Mouse (Mus musculus): Measurements from ENCODE around the gene Sfxn2. TPM values are rescaled to one million over a fixed set of nuclear protein-coding genes. Genes with fewer than 3 reads are reported as not detected.

Gene Sfxn2
- total and polyA plus RNA-seq, 2 experiments from 2014 or later, result 10.2 to 12.0 TPM

DNA sequence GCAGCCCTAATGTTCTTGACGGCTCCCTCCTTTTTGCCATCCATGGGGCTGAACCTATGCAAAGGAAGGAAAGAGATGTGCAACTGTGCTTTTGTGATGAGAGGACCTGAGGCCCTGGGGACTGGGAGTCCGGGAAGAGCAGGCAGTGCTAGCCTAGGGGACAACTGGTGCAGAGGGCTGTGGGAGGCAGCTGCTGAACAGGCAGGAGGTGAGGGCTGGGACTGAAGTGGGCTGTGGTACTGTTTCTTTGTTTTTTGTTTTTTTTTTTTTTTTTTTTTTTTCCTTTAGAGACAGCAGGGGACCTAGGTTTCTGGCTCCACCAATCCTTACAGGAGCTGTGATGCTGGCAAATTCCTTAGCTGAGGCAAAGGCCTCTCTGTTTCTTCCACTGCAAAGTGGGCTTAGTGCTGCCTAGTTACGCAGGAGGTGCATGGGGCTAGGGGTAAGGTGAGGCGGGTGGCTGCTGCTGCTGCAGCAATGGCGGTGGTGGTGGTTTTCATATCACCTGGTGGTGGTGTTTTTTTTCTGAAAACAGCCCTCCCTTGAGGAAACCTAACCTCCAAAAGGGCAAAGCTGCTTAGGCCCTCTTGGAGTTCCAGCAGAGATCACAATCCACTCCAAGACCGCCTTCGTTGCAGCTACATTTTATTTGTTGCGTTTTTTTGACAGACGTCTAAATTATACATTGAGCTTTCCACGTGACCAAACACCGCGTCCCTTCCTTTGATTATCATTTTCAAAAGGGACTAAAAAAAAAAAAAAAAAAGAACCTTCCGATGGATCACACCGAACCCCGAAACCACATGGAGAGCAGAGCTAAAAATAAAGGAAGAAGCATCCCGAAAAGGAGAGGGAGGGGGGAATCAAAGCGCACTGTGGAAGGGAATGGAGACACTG is 45.3 kb upstream of the Sfxn2 start:
- Histone ChIP-seq H3K36me3 (ENCODE audit: insufficient read depth, low read length) (no peaks in the 10 kb centered on the region), H3K4me2 (ENCODE audit: low read depth, low read length) (peak overlapping the region; percentile 60), H3K9me3 (ENCODE audit: low read length) (no peaks in the 10 kb centered on the region), H3K4me3 (ENCODE audit: low read length) (peak overlapping the region; percentile 20), H3K9ac (replicated peaks; ENCODE audit: low read length) (peak overlapping the region; percentile 40), H3K27ac (peak overlapping the region; percentile 84), H3K27me3 (ENCODE audit: insufficient read depth, low read length) (no peaks in the 10 kb centered on the region), H3K4me1 (ENCODE audit: insufficient read depth, low read length) (peaks cover 62% of the 10 kb centered on the region)
- WGBS, result 11% methylated on average over 17 of the region's 17 CpGs
- ATAC-seq (no peak), DNase-seq (ENCODE audit: low spot score) (no peak)
- no peak for TF ChIP-seq CTCF (IDR thresholded peaks at IDR 0.05; ENCODE audit: low read depth)

DNA sequence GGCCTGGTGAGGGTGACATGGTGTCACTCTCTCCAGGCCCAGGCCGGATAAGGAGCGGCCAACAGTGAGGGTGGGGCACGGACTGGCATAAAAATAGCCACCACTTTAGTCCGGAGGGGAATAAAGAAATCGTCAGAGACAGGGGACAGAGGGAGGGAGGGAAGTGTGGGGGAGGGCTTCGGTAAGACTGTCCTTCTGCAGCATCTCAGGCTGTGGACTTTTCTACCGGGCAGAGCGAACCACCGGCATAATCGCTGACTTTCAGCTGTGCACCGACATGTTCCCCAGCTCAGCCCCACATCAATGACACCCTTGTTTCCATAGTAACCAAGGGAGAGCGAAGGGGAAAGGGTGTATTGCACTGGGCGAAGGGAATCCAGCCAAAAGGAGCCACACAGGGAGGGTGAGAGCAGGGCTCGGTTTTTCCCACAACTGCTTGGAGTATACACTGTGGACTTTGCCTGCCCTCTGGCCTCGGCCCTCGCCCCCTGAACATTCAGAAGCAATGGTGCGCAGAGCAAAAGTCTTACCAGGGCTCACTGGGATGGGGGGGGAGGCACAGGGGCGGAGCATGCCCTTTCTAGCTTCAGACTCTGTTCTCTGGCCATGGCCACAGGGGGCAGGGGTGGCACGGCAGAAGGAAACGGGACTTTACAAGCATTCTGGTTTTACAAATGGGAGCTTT is 44.5 kb upstream of the Sfxn2 start:
- no peaks in the 10 kb centered on the region for H3K27me3 ChIP-seq (ENCODE audit: insufficient read depth, low read length)
- peak overlapping the region; percentile 40 for H3K9ac ChIP-seq (replicated peaks; ENCODE audit: low read length)
- under 1% methylated on average over 20 of the region's 20 CpGs for WGBS
- peak; percentile 33; the same call in 1 of the 2 replicates for TF ChIP-seq CTCF (IDR thresholded peaks at IDR 0.05; ENCODE audit: low read depth)
- peak; percentile 71 for ATAC-seq
- peak; percentile 82 for DNase-seq (ENCODE audit: low spot score)
- H3K9me3 ChIP-seq (ENCODE audit: low read length), result no peaks in the 10 kb centered on the region
- peak overlapping the region; percentile 84 for H3K27ac ChIP-seq
- H3K36me3 ChIP-seq (ENCODE audit: insufficient read depth, low read length), result no peaks in the 10 kb centered on the region
- peak overlapping the region; percentile 20 for H3K4me3 ChIP-seq (ENCODE audit: low read length)
- H3K4me1 ChIP-seq (ENCODE audit: insufficient read depth, low read length), result peaks cover 59% of the 10 kb centered on the region
- peak overlapping the region; percentile 60 for H3K4me2 ChIP-seq (ENCODE audit: low read depth, low read length)

GRCm38 (mm10) chr19:46529601-46530448 is 43.3 kb upstream of the Sfxn2 start:
- TF ChIP-seq CTCF (IDR thresholded peaks at IDR 0.05; ENCODE audit: low read depth), result peak; percentile 7; the same call in 1 of the 2 replicates
- H3K9ac ChIP-seq (replicated peaks; ENCODE audit: low read length), result peak overlapping the region; percentile 40
- H3K36me3 ChIP-seq (ENCODE audit: insufficient read depth, low read length), result no peaks in the 10 kb centered on the region
- peak overlapping the region; percentile 84 for H3K27ac ChIP-seq
- DNase-seq (ENCODE audit: low spot score) (peak; percentile 43), ATAC-seq (peak; percentile 24; the same call in 1 of the 2 replicates)
- H3K9me3 ChIP-seq (ENCODE audit: low read length), result no peaks in the 10 kb centered on the region
- peaks cover 49% of the 10 kb centered on the region for H3K4me1 ChIP-seq (ENCODE audit: insufficient read depth, low read length)
- H3K4me2 ChIP-seq (ENCODE audit: low read depth, low read length), result peak overlapping the region; percentile 60
- H3K27me3 ChIP-seq (ENCODE audit: insufficient read depth, low read length), result no peaks in the 10 kb centered on the region
- 14% methylated on average over 13 of the region's 13 CpGs for WGBS
- no peak overlapping the region for H3K4me3 ChIP-seq (ENCODE audit: low read length)

DNA sequence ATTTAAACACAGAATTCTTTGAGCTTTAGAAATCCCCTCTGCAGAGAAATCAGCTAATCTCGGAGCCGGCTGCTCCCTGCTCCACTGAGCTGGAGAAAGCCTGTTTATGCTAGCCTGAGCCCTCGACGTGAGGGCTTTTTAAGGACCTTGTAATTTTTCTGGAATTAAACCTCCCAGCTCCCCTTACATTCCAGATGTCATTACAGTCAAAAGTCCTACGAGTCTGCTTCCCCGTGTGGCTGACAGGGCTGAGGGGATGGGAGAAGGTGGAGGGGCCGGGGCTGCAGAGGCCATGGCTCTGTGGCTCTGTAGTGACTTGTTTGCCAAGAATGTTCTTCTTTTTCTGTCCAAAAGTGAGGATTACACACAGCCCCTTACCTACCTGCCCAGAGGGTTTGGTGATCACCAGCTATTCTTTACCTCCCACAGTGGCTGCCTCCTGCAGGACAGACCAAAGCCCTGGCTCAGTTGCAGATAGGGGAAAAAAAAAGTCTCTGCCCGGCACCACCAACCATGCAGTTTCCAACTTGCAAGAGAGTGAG is 42.6 kb upstream of the Sfxn2 start:
- TF ChIP-seq CTCF (IDR thresholded peaks at IDR 0.05; ENCODE audit: low read depth), result no peak
- Histone ChIP-seq H3K36me3 (ENCODE audit: insufficient read depth, low read length) (no peaks in the 10 kb centered on the region), H3K9me3 (ENCODE audit: low read length) (no peaks in the 10 kb centered on the region), H3K27me3 (ENCODE audit: insufficient read depth, low read length) (no peaks in the 10 kb centered on the region), H3K4me2 (ENCODE audit: low read depth, low read length) (peak overlapping the region; percentile 10; the same call in 1 of the 2 replicates), H3K27ac (peak overlapping the region; percentile 84), H3K4me1 (ENCODE audit: insufficient read depth, low read length) (peaks cover 47% of the 10 kb centered on the region), H3K4me3 (ENCODE audit: low read length) (no peak overlapping the region), H3K9ac (replicated peaks; ENCODE audit: low read length) (peak overlapping the region; percentile 10; the same call in 1 of the 2 replicates)
- WGBS, result 17% methylated on average over 8 of the region's 8 CpGs
- ATAC-seq, result no peak
- DNase-seq (ENCODE audit: low spot score), result no peak

- peak overlapping the region; percentile 84; the same call in 1 of the 2 replicates for H3K27ac ChIP-seq
- peak overlapping the region; percentile 28; the same call in 1 of the 2 replicates for H3K4me2 ChIP-seq (ENCODE audit: low read depth, low read length)
- H3K36me3 ChIP-seq (ENCODE audit: insufficient read depth, low read length), result no peaks in the 10 kb centered on the region
- no peak overlapping the region; the same call in 1 of the 2 replicates for H3K9ac ChIP-seq (replicated peaks; ENCODE audit: low read length)
- ATAC-seq (no peak), DNase-seq (ENCODE audit: low spot score) (peak; percentile 61)
- H3K27me3 ChIP-seq (ENCODE audit: insufficient read depth, low read length), result no peaks in the 10 kb centered on the region
- 9% methylated on average over 16 of the region's 16 CpGs for WGBS
- peak; percentile 37 for TF ChIP-seq CTCF (IDR thresholded peaks at IDR 0.05; ENCODE audit: low read depth)
- H3K4me1 ChIP-seq (ENCODE audit: insufficient read depth, low read length), result peaks cover 47% of the 10 kb centered on the region
- no peaks in the 10 kb centered on the region for H3K9me3 ChIP-seq (ENCODE audit: low read length)
- H3K4me3 ChIP-seq (ENCODE audit: low read length), result no peak overlapping the region
These were observed 41.8 kb upstream of the Sfxn2 start for GRCm38 (mm10) chr19:46531071-46532030.

All from hindbrain, postnatal 0 days (tissue).